Comparison of ENCODE assay signal across 13 mouse cellular contexts in the genomic region with DNA sequence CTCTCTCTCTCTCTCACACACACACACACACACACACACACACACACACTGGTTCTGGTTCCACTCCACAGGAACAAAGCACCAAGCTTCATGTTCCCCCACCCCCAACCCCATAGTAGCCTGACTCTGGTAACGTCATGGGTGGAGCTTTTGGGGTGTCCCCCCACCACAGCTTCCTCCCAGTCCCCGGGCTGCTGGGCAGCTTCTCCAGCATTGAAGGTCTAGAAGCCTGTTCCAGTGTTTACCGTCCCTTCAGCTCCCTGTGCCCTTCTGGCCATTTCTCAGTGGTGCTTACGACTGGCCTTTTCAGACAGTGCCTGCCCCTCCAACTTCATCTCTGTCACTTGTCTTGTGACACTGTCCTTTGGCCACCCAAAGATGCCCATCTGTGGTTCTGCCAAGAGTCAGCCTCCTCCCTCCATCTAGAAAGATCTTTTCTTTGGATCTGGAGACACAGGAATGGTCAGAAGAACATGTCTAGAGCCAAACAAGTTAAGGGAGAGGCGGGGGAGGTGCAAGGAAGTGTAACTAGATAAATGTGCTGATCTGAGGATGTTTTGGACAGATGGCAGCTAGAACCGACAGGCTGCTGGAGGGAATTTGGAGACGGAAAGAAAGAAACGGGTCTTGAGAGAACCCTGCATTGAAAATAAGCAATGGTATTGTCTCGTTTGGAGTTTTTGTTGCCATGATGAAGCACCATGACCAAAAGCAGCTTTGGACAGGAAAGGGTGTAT. TPM values are rescaled to one million over a fixed set of nuclear protein-coding genes. Genes with fewer than 3 reads are reported as not detected.
DNase-seq lines count a peak whose midpoint lies in the region; ATAC-seq and TF ChIP-seq lines count a peak whose summit lies in the region.
"Had no signal": no experiment of that assay in that cellular context is flagged by ENCODE, and none has a peak within 500 bp of the region (broad histone marks: within the 10 kb centered on the region; RNA-seq: fewer than 3 reads in every experiment).

No protein-coding gene starts in this region.

- DNase-seq in kidney, postnatal 0 days (ENCODE audit: low spot score) = no peak
- no peak for DNase-seq in kidney, adult 18-20 months
- peak; percentile 41 to 53 for DNase-seq in CD8-positive naive resting alpha-beta T cell, adult 2 months (ENCODE audit: low read depth in 2 of 2, low spot score in 2 of 2)
- peak; percentile 86 for DNase-seq in naive thymus-derived CD4-positive, alpha-beta T cell, adult 2 months (ENCODE audit: low read depth)
- no peak for DNase-seq in ovary, postnatal 10 days (ENCODE audit: low spot score)
- no peak for DNase-seq in layer of hippocampus, postnatal 36 days
- no peak for DNase-seq in embryo, embryonic 10.5 days (ENCODE audit: low spot score)
- DNase-seq: adrenal gland, postnatal 25 days; gastrocnemius, postnatal 25 days had no signal

- 0 out of 2 replicates have a peak, but pooled peaks cover 3% of the 10 kb centered on the region for H3K4me1 ChIP-seq in kidney, postnatal 0 days (replicated peaks; ENCODE audit: insufficient read depth, low read length)
- peaks cover 31% of the 10 kb centered on the region for H3K4me1 ChIP-seq in hindbrain, embryonic 16.5 days (ENCODE audit: control insufficient read depth, insufficient read depth, low read depth, low read length)

- no peaks in the 10 kb centered on the region for H3K27me3 ChIP-seq in kidney, postnatal 0 days (ENCODE audit: insufficient read depth, low read length)
- H3K27me3 ChIP-seq in hindbrain, embryonic 16.5 days (replicated peaks; ENCODE audit: control insufficient read depth, insufficient read depth, low read length) = no peaks in the 10 kb centered on the region
- H3K27me3 ChIP-seq: embryonic facial prominence, embryonic 12.5 days; intestine, embryonic 15.5 days; limb, embryonic 12.5 days had no signal

- no peaks in the 10 kb centered on the region for H3K9me3 ChIP-seq in kidney, postnatal 0 days (replicated peaks; ENCODE audit: low read length)
- H3K9me3 ChIP-seq in hindbrain, embryonic 16.5 days (ENCODE audit: control insufficient read depth, low read length) = peaks cover 3% of the 10 kb centered on the region; the same call in 1 of the 2 replicates
- H3K9me3 ChIP-seq: intestine, embryonic 15.5 days had no signal

- no peak for ATAC-seq in kidney, postnatal 0 days (replicated peaks; ENCODE audit: low FRiP score, low read depth)
- no peak for ATAC-seq in hindbrain, embryonic 16.5 days
- ATAC-seq: intestine, embryonic 15.5 days had no signal

- 60% methylated on average over 9 of the region's 9 CpGs for WGBS in kidney, postnatal 0 days
- 52% methylated on average over 9 of the region's 9 CpGs for WGBS in hindbrain, embryonic 16.5 days

- H3K4me2 ChIP-seq in kidney, postnatal 0 days (ENCODE audit: low read length) = no peak overlapping the region
- no peak overlapping the region for H3K4me2 ChIP-seq in hindbrain, embryonic 16.5 days (ENCODE audit: low read length)
- H3K4me2 ChIP-seq: embryonic facial prominence, embryonic 12.5 days; intestine, embryonic 15.5 days; limb, embryonic 12.5 days had no signal

- 0 out of 2 replicates have a peak overlapping the region, but pooled peaks have one; percentile 25 for H3K27ac ChIP-seq in kidney, postnatal 0 days
- peak overlapping the region; percentile 29 for H3K27ac ChIP-seq in hindbrain, embryonic 16.5 days (ENCODE audit: low read depth, low read length)
- H3K27ac ChIP-seq: embryonic facial prominence, embryonic 12.5 days; intestine, embryonic 15.5 days; limb, embryonic 12.5 days had no signal

- TF ChIP-seq CTCF in kidney, postnatal 0 days (IDR thresholded peaks at IDR 0.05; ENCODE audit: low read depth) = no peak

- no peaks in the 10 kb centered on the region for H3K36me3 ChIP-seq in kidney, postnatal 0 days (ENCODE audit: insufficient read depth, low read length)
- peaks cover 7% of the 10 kb centered on the region for H3K36me3 ChIP-seq in hindbrain, embryonic 16.5 days (ENCODE audit: control insufficient read depth, insufficient read depth, low read length)
- H3K36me3 ChIP-seq: embryonic facial prominence, embryonic 12.5 days; intestine, embryonic 15.5 days; limb, embryonic 12.5 days had no signal

- H3K9ac ChIP-seq in kidney, postnatal 0 days (ENCODE audit: low read depth, low read length) = no peak overlapping the region
- H3K9ac ChIP-seq in hindbrain, embryonic 16.5 days (ENCODE audit: low read depth, low read length) = no peak overlapping the region
- H3K9ac ChIP-seq: embryonic facial prominence, embryonic 12.5 days; intestine, embryonic 15.5 days; limb, embryonic 12.5 days had no signal

- no peak overlapping the region for H3K4me3 ChIP-seq in kidney, postnatal 0 days (replicated peaks; ENCODE audit: low read depth, low read length)
- no peak overlapping the region for H3K4me3 ChIP-seq in hindbrain, embryonic 16.5 days (ENCODE audit: low read length)
- H3K4me3 ChIP-seq: embryonic facial prominence, embryonic 12.5 days; intestine, embryonic 15.5 days; limb, embryonic 12.5 days had no signal

RNA-seq across cellular contexts. Expression of a gene that starts 11.8 kb away (rescaled TPM):
- 7.2 and 9.2 TPM in 2 replicates for polyA plus RNA-seq in kidney, postnatal 0 days (2015; fragmentation: Nextera tagmentation; extraction: Ambion mirVana)
- 530 and 557 TPM in 2 replicates for polyA plus RNA-seq in hindbrain, embryonic 16.5 days (2015; fragmentation: Nextera tagmentation; extraction: Ambion mirVana)
- total RNA-seq in layer of hippocampus, postnatal 36 days (2021) = 100 to 1,000 TPM; 660 to 690 TPM

RNA-seq across cellular contexts. Expression of a gene that starts 46.6 kb away (rescaled TPM):
- polyA plus RNA-seq in kidney, postnatal 0 days (2015; fragmentation: Nextera tagmentation; extraction: Ambion mirVana) = 0.10 and 0.18 TPM in 2 replicates
- 0.22 and 0.49 TPM in 2 replicates for polyA plus RNA-seq in hindbrain, embryonic 16.5 days (2015; fragmentation: Nextera tagmentation; extraction: Ambion mirVana)
- not detected for total RNA-seq in layer of hippocampus, postnatal 36 days (2021)
- total RNA-seq: adrenal gland, postnatal 25 days; gastrocnemius, postnatal 25 days had no signal
- polyA plus RNA-seq: intestine, embryonic 15.5 days; limb, embryonic 12.5 days had no signal

Comparison
In these comparisons a context has a peak if more than half of its experiments do, and no peak if none do; other contexts are left out.
1. DNase-seq: peak in CD8-positive naive resting alpha-beta T cell, adult 2 months (2 of 2) and naive thymus-derived CD4-positive, alpha-beta T cell, adult 2 months (single experiment); none in kidney, postnatal 0 days (single experiment), kidney, adult 18-20 months (single experiment), ovary, postnatal 10 days (single experiment), layer of hippocampus, postnatal 36 days (0 of 2) and embryo, embryonic 10.5 days (single experiment).
2. RNA of a gene that starts 11.8 kb away (polyA plus RNA-seq): 530 to 557 TPM in hindbrain, embryonic 16.5 days; 7.2 to 9.2 TPM in kidney, postnatal 0 days; every median in the first group is over 10 times any median in the second.